Mouse (Mus musculus) NIH3T3 (cell line): ENCODE measurements at regions not wholly inside any gene's neighbourhood (a gene's known extent, or its start where the extent isn't known, plus 50 kb on each side); places are given as distances from the start of the nearest gene placed in this dataset.
"Not testable (repeated sequence)": the region's sequence is repeated elsewhere in the genome, so short reads cannot be mapped to it uniquely, and the experiment has no call there.

Experiments used
- DNase-seq: peaks from one replicate; pipeline ENCODE4 v3.0.0-alpha.2; 2012; ENCODE audit warnings: low read depth

GRCm38 (mm10) chr6:48175234-48175633 is 88.8 kb upstream of the Zfp746 start:
- no peak for DNase-seq

- DNase-seq = not testable (repeated sequence)
These were observed 86.4 kb upstream of the Zfp746 start for GRCm38 (mm10) chr6:48172769-48173168.

- DNase-seq = peak; percentile 84
These were observed 50.5 kb upstream of the Zfp746 start for GRCm38 (mm10) chr6:48136851-48137250.
